ENCODE assay signal across 17 mouse cellular contexts in the genomic region with DNA sequence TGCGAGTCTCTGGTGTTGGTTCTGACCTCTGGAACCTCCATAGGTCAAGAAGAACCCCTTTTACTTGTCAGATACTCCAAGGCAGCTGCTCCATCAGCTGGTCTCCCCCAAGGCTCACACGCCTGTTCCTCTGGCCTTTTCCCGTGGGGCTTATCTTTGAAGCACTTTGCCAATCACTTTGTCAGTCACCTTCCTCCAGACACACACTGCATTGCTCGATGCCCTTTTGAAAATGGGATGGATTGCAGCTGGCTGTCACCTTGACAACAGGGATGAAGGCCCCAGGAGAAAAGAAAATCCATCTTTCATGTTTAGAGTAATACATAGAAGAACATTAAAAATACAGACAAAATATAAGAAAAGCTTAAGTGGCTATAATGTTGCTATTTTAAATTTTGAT.
"Had no signal": no experiment of that assay in that cellular context is flagged by ENCODE, and none has a peak within 500 bp of the region (broad histone marks: within the 10 kb centered on the region; RNA-seq: fewer than 3 reads in every experiment).

No protein-coding gene starts in this region.

- H3K27me3 ChIP-seq: kidney, embryonic 15.5 days; liver, embryonic 13.5 days; neural tube, embryonic 12.5 days had no signal

- H3K9ac ChIP-seq: kidney, embryonic 15.5 days; liver, embryonic 13.5 days; neural tube, embryonic 12.5 days had no signal

- H3K27ac ChIP-seq: left cerebral cortex, adult 2 months; liver, embryonic 13.5 days; neural tube, embryonic 12.5 days; stomach, postnatal 0 days had no signal

- H3K4me2 ChIP-seq: liver, embryonic 13.5 days; neural tube, embryonic 12.5 days had no signal

- H3K9me3 ChIP-seq: liver, embryonic 13.5 days; neural tube, embryonic 12.5 days had no signal

- H3K4me3 ChIP-seq: kidney, embryonic 15.5 days; left cerebral cortex, adult 2 months; liver, embryonic 13.5 days; neural tube, embryonic 12.5 days had no signal

- DNase-seq: kidney, adult 11 months; kidney, adult 8-10 months; kidney, postnatal 10 days; kidney, postnatal 36 days; layer of hippocampus, postnatal 36 days; liver, embryonic 13.5 days; lung, adult 2 months; lung, postnatal 14 days; lung, postnatal 4 days; retina, postnatal 1 day; thymus, adult 2 months; thymus, postnatal 14 days; thymus, postnatal 4 days had no signal

- H3K36me3 ChIP-seq: kidney, embryonic 15.5 days; liver, embryonic 13.5 days; neural tube, embryonic 12.5 days had no signal
